Mouse (Mus musculus) MEL (cell line): ENCODE measurements around the gene Tiam1. TPM values are rescaled to one million over a fixed set of nuclear protein-coding genes. Genes with fewer than 3 reads are reported as not detected.

Experiments used
- DNase-seq: peaks from one replicate; pipeline ENCODE4 v3.0.0; 2011; ENCODE audit warnings: low read depth, low spot score
- H3K27ac ChIP-seq: 2 replicates; pipeline ENCODE4 v1.5.1; 2012; ENCODE audit warnings: low read depth, mild to moderate bottlenecking, control low read depth, low read length, moderate library complexity; ENCODE audit not compliant: control insufficient read depth
- H3K27me3 ChIP-seq, 2 experiments: fragments of 150-350 bp in 1 of 2; sonication (generic) in 1 of 2; 2 replicates each; pipeline ENCODE4 v1.6.1; 2012; ENCODE audit warnings: low read length in 2 of 2, mild to moderate bottlenecking in 2 of 2, improper control_type of control experiment in 1 of 2, moderate library complexity in 1 of 2; ENCODE audit not compliant: insufficient read depth in 2 of 2, control insufficient read depth in 1 of 2
- H3K36me3 ChIP-seq, 2 experiments: 2 replicates each; pipeline ENCODE4 v1.6.1; 2012 to 2014; ENCODE audit warnings: low read length in 2 of 2, improper control_type of control experiment in 1 of 2, inconsistent platforms in 1 of 2, mild to moderate bottlenecking in 1 of 2; ENCODE audit not compliant: insufficient read depth in 2 of 2, control insufficient read depth in 1 of 2
- H3K4me1 ChIP-seq, 2 experiments: fragments of 150-350 bp in 1 of 2; sonication (generic) in 1 of 2; 2 replicates each; pipeline ENCODE4 v1.6.1; 2012; ENCODE audit warnings: low read length in 2 of 2, improper control_type of control experiment in 1 of 2, mild to moderate bottlenecking in 1 of 2; ENCODE audit not compliant: insufficient read depth in 2 of 2, control insufficient read depth in 1 of 2
- H3K4me3 ChIP-seq, 2 experiments: fragments of 150-350 bp in 1 of 2; sonication (generic) in 1 of 2; 2 replicates each; pipeline ENCODE4 v1.5.1; 2012; ENCODE audit warnings: low read depth in 2 of 2, low read length in 2 of 2, mild to moderate bottlenecking in 2 of 2, moderate library complexity in 2 of 2, control low read depth in 1 of 2, improper control_type of control experiment in 1 of 2; ENCODE audit not compliant: control insufficient read depth in 1 of 2, insufficient read depth in 1 of 2
- H3K79me2 ChIP-seq: 2 replicates; pipeline ENCODE4 v1.6.1; 2012; ENCODE audit warnings: mild to moderate bottlenecking, low read length, moderate library complexity; ENCODE audit not compliant: control insufficient read depth, poor library complexity, insufficient read depth
- H3K9ac ChIP-seq: 2 replicates; pipeline ENCODE4 v1.6.1; 2012; ENCODE audit warnings: low read depth, mild to moderate bottlenecking, control low read depth, low read length, moderate library complexity; ENCODE audit not compliant: control insufficient read depth, poor library complexity, severe bottlenecking
- H3K9me3 ChIP-seq: fragments of 150-350 bp; sonication (generic); replicated peaks from 2 replicates; pipeline ENCODE4 v1.6.1; 2012; ENCODE audit warnings: mild to moderate bottlenecking, low read length, improper control_type of control experiment, moderate library complexity; ENCODE audit not compliant: insufficient read depth
- BHLHE40 ChIP-seq: IDR thresholded peaks from 2 replicates; pipeline ENCODE4 v1.6.1; 2012; ENCODE audit warnings: low read depth, mild to moderate bottlenecking, inconsistent platforms, low read length, improper control_type of control experiment, borderline replicate concordance
- CHD1 ChIP-seq: IDR thresholded peaks from 2 replicates; pipeline ENCODE4 v1.6.1; 2012; ENCODE audit warnings: low read depth, mild to moderate bottlenecking, inconsistent platforms, low read length, improper control_type of control experiment
- EP300 ChIP-seq, 2 experiments: IDR thresholded peaks; 2 replicates each; pipeline ENCODE4 v1.6.1; 2011; ENCODE audit warnings: improper control_type of control experiment in 2 of 2, low read length in 2 of 2, low read depth in 1 of 2, mild to moderate bottlenecking in 1 of 2
- ETS1 ChIP-seq: IDR thresholded peaks from 2 replicates; pipeline ENCODE4 v1.6.1; 2012; ENCODE audit warnings: low read depth, mild to moderate bottlenecking, inconsistent platforms, low read length, improper control_type of control experiment, moderate library complexity
- GATA1 ChIP-seq: IDR thresholded peaks from 2 replicates; pipeline ENCODE4 v1.6.1; 2011; ENCODE audit warnings: low read depth, low read length, improper control_type of control experiment
- MAZ ChIP-seq: IDR thresholded peaks from 2 replicates; pipeline ENCODE4 v1.6.1; 2012; ENCODE audit warnings: low read depth, mild to moderate bottlenecking, inconsistent platforms, low read length, improper control_type of control experiment
- NRF1 ChIP-seq: IDR thresholded peaks from 2 replicates; pipeline ENCODE4 v1.6.1; 2014; ENCODE audit warnings: low read depth, mild to moderate bottlenecking, inconsistent platforms, low read length, improper control_type of control experiment, moderate library complexity; ENCODE audit not compliant: poor library complexity, insufficient read depth, severe bottlenecking
- POLR2AphosphoS5 ChIP-seq: IDR thresholded peaks from 2 replicates; pipeline ENCODE4 v1.6.1; 2012; ENCODE audit warnings: low read depth, borderline replicate concordance, mild to moderate bottlenecking, inconsistent platforms, low read length, moderate library complexity, mixed read lengths
- RCOR1 ChIP-seq: IDR thresholded peaks from 2 replicates; pipeline ENCODE4 v1.6.1; 2012; ENCODE audit warnings: low read depth, mild to moderate bottlenecking, inconsistent platforms, low read length, improper control_type of control experiment
- SMC3 ChIP-seq: IDR thresholded peaks from 2 replicates; pipeline ENCODE4 v1.6.1; 2011; ENCODE audit warnings: low read depth, low read length, improper control_type of control experiment
- TAL1 ChIP-seq: IDR thresholded peaks from 2 replicates; pipeline ENCODE4 v1.6.1; 2012; ENCODE audit warnings: mild to moderate bottlenecking, inconsistent platforms, low read length, moderate library complexity, mixed read lengths
- TBP ChIP-seq: IDR thresholded peaks from 2 replicates; pipeline ENCODE4 v1.8.0; 2011; ENCODE audit warnings: low read depth, low read length, improper control_type of control experiment
- TCF12 ChIP-seq: IDR thresholded peaks from 2 replicates; pipeline ENCODE4 v1.6.1; 2014; ENCODE audit warnings: low read depth, mild to moderate bottlenecking, inconsistent platforms, low read length, improper control_type of control experiment, moderate library complexity
- USF1 ChIP-seq: IDR thresholded peaks from 2 replicates; pipeline ENCODE4 v1.6.1; 2014; ENCODE audit warnings: low read depth, mild to moderate bottlenecking, inconsistent platforms, low read length, improper control_type of control experiment, moderate library complexity
- USF2 ChIP-seq, 2 experiments: IDR thresholded peaks; 2 replicates each; pipeline ENCODE4 v1.6.1; 2011 to 2012; ENCODE audit warnings: improper control_type of control experiment in 2 of 2, low read length in 2 of 2, borderline replicate concordance in 1 of 2, inconsistent platforms in 1 of 2, low read depth in 1 of 2, mild to moderate bottlenecking in 1 of 2; ENCODE audit not compliant: insufficient read depth in 1 of 2
- ZMIZ1 ChIP-seq: IDR thresholded peaks from 2 replicates; pipeline ENCODE4 v1.6.1; 2012; ENCODE audit warnings: low read depth, mild to moderate bottlenecking, inconsistent platforms, low read length, improper control_type of control experiment, moderate library complexity
- ZNF384 ChIP-seq: IDR thresholded peaks from 2 replicates; pipeline ENCODE4 v1.6.1; 2012; ENCODE audit warnings: low read depth, mild to moderate bottlenecking, inconsistent platforms, low read length, improper control_type of control experiment
- polyA plus RNA-seq, 2 experiments: library from polyadenylated mRNA; stranded (reverse) in 1 of 2; unstranded in 1 of 2; fragments of >175 nt in 1 of 2; fragments of >200 nt in 1 of 2; gene quantifications; 2 replicates each; pipeline versions ENCODE4 v1.2.1 to v1.2.4; 2012; ENCODE audit warnings: low replicate concordance in 2 of 2, low read depth in 1 of 2; ENCODE audit not compliant: insufficient read length in 2 of 2, insufficient read depth in 1 of 2, missing spikeins in 1 of 2
- total RNA-seq: library from RNA; depleted of rRNA; stranded (reverse); fragments of 300-350 nt; gene quantifications from 2 replicates; pipeline ENCODE4 v1.2.3, GENCODE M21; 2012

Tiam1 gene
- total and polyA plus RNA-seq, 3 experiments, result 15.0 to 23.9 (median 19.9) TPM

DNA sequence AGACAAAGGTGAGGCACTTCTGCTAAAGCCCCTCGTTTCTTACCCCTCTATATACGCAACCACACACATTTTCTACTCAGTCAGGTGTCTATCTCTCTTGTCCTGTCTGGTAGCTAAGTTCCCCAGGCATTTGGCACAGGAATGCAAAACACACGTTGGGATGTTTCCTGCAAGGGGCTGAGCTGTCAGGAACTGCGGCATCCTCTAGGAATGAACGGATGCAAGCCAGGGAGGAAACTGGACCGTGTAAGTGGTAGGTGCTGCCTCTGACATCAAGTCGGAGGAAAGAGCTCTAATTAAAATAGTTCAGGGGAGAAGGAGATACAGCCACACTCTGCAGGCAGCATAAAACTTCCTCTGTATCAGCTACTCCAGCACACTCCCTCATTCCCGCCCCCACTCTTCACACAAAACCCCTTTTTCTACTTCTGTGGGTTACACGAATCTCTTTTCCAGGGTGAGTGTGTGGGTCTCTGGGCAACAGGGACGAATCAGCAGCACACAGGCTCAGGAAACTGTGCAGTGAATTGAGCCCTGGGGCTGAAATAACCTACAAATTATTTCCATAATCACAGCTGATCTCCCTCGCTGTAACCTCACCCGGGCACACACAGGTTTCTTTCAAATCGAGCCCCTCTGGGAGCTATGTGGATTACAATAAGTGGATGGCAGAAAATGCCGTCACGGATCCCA is 269.4 kb downstream of the Tiam1 start:
- Histone ChIP-seq H3K27me3 (no peaks in the 10 kb centered on the region), H3K4me3 (no peak overlapping the region), H3K9ac (no peak overlapping the region), H3K9me3 (no peaks in the 10 kb centered on the region), H3K4me1 (peaks cover 3 to 27% of the 10 kb centered on the region in 2 experiments), H3K27ac (no peak overlapping the region), H3K79me2 (no peaks in the 10 kb centered on the region), H3K36me3 (peaks cover 0 to 17% of the 10 kb centered on the region in 2 experiments; a peak in 2 of 4 replicates)
- no peak for DNase-seq
- TF ChIP-seq MAZ (no peak), EP300 (IDR thresholded peaks at IDR 0.05; ENCODE audit: low read depth in 1 of 2, low read length in 2 of 2) (no peak), RCOR1 (no peak), SMC3 (no peak)

DNA sequence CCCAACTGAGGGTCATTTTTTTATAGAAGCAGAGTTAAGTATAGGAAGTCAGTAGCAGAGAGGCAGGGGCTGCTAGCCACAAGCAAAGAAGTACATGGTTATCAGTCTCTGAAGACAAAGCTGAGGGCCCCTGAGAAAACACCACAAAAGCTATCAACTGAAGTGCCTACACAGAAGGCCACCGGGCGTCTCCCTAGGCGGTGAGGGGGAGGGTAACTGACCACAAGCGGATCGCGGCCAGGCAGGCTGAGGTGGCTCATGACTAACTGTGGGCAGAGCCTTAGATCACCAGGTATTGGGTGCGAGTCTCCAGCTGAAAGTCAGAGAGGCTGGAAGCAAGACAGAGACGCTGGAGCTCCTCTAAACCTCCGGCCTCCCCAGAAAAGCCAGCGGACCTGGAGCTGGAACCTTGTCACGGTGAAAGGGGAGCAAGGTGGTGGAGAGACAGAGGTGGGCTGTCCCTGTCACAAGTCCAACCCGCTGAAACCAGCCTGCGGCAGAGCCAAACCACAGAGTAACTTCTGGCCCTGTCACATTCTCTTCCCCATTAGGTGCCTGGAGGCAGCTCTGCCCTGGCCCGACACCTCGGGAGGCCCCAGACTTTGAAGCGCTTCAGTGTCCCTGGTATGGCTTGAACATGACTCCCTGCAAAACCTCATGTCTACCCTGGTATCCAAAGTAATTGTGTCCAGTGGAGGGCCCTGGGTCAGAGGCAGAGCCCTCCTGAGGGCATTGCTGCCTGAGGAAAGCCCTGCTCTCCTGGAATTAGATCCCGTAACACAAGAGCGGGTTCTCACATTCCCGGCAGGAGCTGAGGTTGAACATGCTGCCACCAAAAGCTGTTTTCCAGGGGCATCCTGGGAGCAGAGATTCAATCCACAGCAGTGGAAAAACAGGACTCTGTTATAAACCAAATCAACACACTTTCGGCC is 271.3 kb downstream of the Tiam1 start:
- H3K9ac ChIP-seq, result peak overlapping the region; percentile 32
- no peaks in the 10 kb centered on the region for H3K9me3 ChIP-seq
- DNase-seq, result peak; percentile 69
- TF ChIP-seq SMC3 (no peak), NRF1 (no peak), BHLHE40 (peak; percentile 40; the same call in 1 of the 2 replicates), ZNF384 (peak; percentile 45; the same call in 1 of the 2 replicates), RCOR1 (0 out of 2 replicates have a peak, but pooled peaks have one; percentile 10), GATA1 (peak; percentile 45), TCF12 (peak; percentile 64), CHD1 (no peak), TBP (0 out of 2 replicates have a peak, but pooled peaks have one; percentile 16), POLR2AphosphoS5 (no peak), USF2 (IDR thresholded peaks at IDR 0.05; ENCODE audit: borderline replicate concordance in 1 of 2, insufficient read depth in 1 of 2, low read depth in 1 of 2, low read length in 2 of 2) (no peak), TAL1 (peak; percentile 55), ETS1 (peak; percentile 57; the same call in 1 of the 2 replicates), USF1 (no peak), EP300 (IDR thresholded peaks at IDR 0.05; ENCODE audit: low read depth in 1 of 2, low read length in 2 of 2) (peak; percentile 24 to 72; a peak in 2 of 4 replicates), ZMIZ1 (no peak)
- H3K27ac ChIP-seq, result peak overlapping the region; percentile 91
- peaks cover 5 to 40% of the 10 kb centered on the region in 2 experiments for H3K4me1 ChIP-seq
- H3K79me2 ChIP-seq, result no peaks in the 10 kb centered on the region
- H3K4me3 ChIP-seq, result peak overlapping the region; percentile 51 to 57
- H3K36me3 ChIP-seq, result peaks cover 0 to 28% of the 10 kb centered on the region in 2 experiments; a peak in 2 of 4 replicates
- H3K27me3 ChIP-seq, result no peaks in the 10 kb centered on the region
